Mouse (Mus musculus) forebrain, embryonic 12.5 days (tissue): ENCODE measurements at regions not wholly inside any gene's neighbourhood (a gene's known extent, or its start where the extent isn't known, plus 50 kb on each side); places are given as distances from the start of the nearest gene placed in this dataset.

Experiments
- ATAC-seq: fragments of 200-750 bp; cut with Nextera tagmentation; 2 replicates; pipeline ENCODE4 v1.8.0; 2017; ENCODE audit warnings: moderate TSS enrichment; ENCODE audit not compliant: low FRiP score
- H3K27ac ChIP-seq: fragments of 300-500 bp; sonication (generic); 2 replicates; pipeline ENCODE4 v1.5.1; 2016; ENCODE audit warnings: mild to moderate bottlenecking
- H3K27me3 ChIP-seq: fragments of 300-500 bp; sonication (generic); 2 replicates; pipeline ENCODE4 v1.6.1; 2016; ENCODE audit warnings: mild to moderate bottlenecking
- H3K36me3 ChIP-seq: fragments of 300-500 bp; sonication (generic); replicated peaks from 2 replicates; pipeline ENCODE4 v1.6.1; 2016; ENCODE audit warnings: mild to moderate bottlenecking
- H3K4me1 ChIP-seq: fragments of 300-500 bp; sonication (generic); 2 replicates; pipeline ENCODE4 v1.6.1; 2016
- H3K4me2 ChIP-seq: fragments of 300-500 bp; sonication (generic); 2 replicates; pipeline ENCODE4 v1.6.1; 2016; ENCODE audit warnings: mild to moderate bottlenecking, moderate library complexity
- H3K4me3 ChIP-seq: fragments of 300-500 bp; sonication (generic); replicated peaks from 2 replicates; pipeline ENCODE4 v1.5.1; 2016; ENCODE audit warnings: mild to moderate bottlenecking
- H3K9ac ChIP-seq: fragments of 300-500 bp; sonication (generic); 2 replicates; pipeline ENCODE4 v1.6.1; 2016; ENCODE audit warnings: mild to moderate bottlenecking
- H3K9me3 ChIP-seq: fragments of 300-500 bp; sonication (generic); 2 replicates; pipeline ENCODE4 v1.6.1; 2016
- WGBS: fragments of 180-500 bp; shearing (Covaris S2); methylation state at CpG from one replicate; pipeline ENCODE4 v1.1.7; 2016; 5-methylcytosine and 5-hydroxymethylcytosine counted together

- Histone ChIP-seq H3K4me1 (no peaks in the 10 kb centered on the region), H3K27me3 (no peaks in the 10 kb centered on the region), H3K4me2 (no peak overlapping the region), H3K4me3 (no peak overlapping the region), H3K9ac (no peak overlapping the region), H3K36me3 (no peaks in the 10 kb centered on the region), H3K27ac (no peak overlapping the region), H3K9me3 (no peaks in the 10 kb centered on the region)
- WGBS: 30% methylated on average over 5 of the region's 5 CpGs
- peak; percentile 61; the same call in 1 of the 2 replicates for ATAC-seq
These were observed 729.6 kb upstream of the Gm597 start for GRCm38 (mm10) chr1:29509615-29510131.
